Mouse (Mus musculus) spleen, postnatal 14 days (tissue): Measurements from ENCODE around the gene Lpcat2.

Source experiments
- DNase-seq, 2 experiments: peaks; one replicate each; pipeline ENCODE4 v3.0.0; 2021 to 2022; ENCODE audit warnings: low spot score in 2 of 2

Gene Lpcat2

DNA sequence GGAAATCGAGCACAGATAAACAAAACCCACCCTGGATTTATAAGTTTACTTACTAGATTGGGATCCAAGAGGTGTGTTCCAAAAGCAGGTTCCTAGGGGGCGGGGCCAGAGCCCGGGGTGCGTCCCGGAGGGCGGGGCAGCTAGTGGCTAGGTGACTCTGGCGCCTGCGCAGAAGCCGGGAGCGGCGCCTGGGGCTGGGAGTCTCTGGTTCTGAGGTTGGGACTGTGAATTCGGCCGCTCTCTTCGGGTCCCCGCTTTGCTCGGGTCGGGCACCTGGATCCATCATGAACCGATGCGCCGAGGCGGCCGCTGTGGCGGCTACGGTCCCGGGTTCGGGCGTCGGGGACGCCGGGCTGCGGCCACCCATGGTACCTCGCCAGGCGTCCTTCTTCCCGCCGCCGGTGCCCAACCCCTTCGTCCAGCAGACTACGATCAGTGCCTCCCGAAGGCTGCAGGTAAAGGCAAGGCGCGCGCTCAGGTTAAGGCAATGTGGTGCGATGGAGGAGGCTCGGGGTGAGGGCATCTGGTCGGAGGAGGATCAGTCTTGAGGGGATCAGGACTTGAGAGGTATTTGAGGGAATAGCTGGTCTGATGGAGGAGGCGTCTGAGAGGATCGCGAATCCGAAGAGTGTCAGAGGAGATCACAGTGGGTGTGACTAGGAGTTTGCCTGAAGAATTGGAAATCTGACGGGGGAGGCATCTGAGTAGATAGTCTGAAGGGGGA, at the start of gene Lpcat2:
Gene Lpcat2 (plus strand): TSS at position 169 of the 724 bp plus-strand sequence.
- peak; percentile 18 to 19 for DNase-seq

DNA sequence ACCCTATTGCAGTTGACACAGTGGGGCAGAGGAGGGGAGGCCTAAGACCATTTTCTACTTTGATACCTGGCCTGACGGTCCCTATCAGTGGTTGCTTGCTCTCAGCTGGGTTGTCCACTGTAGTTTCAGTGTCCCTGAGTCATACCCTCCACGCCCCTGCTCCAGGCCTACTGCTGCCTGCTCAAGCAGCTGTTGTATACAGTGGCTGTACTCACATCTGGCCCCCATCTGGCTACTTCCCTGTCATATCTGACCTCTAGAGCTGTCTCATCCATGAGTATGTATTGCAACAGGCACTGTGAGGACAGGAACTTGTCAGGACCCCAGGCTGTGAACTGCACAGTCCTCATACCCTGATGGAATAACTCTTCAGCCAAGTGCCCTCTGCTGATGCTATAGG, 42.4 kb upstream of the Lpcat2 start:
- DNase-seq, result no peak

DNA sequence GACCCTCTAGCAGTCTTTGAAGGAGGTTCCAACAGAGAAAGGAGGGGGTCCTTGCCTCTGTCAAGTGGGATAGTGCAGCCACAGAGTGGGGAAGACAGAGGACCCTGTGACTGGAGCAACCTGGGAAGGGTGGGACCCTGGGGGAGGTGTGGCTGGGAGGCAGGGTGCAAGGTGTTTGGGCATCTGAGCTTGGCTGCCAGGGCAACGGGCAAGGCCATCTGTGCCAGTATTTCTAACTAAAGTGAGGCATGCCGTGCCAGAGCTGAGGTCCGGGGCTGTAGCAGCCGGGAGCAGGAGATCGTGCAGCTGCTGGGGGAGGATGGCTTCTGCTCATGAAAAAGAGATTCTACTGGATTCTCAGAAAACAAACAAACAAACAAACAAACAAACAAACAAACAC, 39.5 kb upstream of the Lpcat2 start:
- DNase-seq, result no peak

DNA sequence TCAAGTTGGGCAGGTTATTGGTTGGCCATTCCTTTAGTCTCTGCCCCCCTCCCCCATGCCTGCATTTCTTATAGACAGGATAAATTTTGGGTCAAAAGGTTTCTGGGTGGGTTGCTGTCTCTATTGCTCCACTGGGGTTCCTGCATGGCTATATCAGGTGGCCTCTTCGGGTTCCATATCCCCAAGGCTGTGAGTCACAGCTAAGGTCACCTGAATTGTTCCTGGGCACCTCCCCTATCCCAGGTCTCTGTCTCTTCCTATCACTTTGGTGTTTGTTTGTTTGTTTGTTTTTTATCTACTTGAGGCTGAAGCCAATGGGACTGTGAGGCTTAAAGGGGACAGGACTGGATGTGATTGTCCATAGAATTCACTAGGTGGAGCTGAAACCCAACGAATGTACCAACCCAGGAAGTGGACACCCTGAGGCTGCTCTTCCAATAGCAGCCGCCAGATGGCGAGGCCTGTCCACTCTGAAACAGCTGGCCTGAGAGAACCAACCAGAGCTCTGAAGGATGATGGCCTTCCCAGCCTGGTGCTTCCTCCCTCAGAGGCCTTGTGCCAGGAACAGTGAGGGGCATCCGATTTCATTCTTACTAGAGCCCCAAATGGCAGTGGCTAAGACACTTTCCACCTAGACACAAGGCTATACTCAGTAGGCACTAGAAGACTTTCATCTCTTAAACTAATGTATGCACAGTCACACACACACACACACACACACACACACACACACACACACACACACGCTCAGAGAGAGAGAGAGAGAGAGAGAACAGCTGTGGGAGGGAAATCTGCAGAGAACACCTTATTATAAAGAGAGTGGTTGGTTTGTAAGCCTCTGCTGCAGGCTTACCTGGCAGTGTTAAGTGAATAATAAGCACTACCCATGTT, 37.0 kb upstream of the Lpcat2 start:
- peak; percentile 13 to 61 for DNase-seq

DNA sequence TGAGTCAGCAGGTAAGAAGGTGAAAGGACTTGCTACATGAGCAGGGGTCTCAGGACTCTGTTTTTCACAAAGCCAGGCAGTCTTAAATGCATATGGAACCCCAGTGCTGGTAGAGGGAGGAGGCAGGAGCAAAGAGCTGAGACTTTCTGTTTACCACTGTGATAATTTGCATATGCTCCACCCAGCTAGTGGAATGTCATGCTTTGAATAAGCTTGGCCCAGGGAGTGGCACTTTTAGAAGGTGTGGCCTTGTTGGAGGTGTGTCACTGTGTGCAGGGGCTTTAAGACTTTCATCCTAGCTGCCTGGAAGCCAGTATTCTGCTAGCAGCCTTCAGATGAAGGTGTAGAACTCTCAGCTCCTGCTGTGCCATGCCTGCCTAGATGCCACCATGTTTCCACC, 34.0 kb upstream of the Lpcat2 start:
- DNase-seq, result no peak

DNA sequence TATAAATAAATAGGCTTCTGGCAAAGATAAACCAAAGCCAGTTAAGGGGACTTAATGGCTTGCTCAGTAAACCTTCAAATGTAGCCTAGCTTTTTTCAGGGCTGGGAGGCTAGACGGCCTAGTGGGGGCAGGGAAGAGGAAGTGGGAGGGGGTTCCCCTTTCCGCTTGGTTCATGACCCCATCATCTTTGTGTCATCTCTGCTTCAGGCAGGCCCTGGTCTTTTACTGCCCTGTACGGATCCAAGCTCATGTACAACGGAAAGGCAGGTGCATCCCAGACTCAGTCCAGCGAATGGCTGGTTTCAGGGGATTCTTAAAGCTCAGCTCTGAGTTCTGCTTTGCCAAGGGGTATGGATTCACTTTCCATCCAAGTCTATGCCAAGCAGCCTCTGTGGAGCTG, 32.8 kb upstream of the Lpcat2 start:
- no peak for DNase-seq

DNA sequence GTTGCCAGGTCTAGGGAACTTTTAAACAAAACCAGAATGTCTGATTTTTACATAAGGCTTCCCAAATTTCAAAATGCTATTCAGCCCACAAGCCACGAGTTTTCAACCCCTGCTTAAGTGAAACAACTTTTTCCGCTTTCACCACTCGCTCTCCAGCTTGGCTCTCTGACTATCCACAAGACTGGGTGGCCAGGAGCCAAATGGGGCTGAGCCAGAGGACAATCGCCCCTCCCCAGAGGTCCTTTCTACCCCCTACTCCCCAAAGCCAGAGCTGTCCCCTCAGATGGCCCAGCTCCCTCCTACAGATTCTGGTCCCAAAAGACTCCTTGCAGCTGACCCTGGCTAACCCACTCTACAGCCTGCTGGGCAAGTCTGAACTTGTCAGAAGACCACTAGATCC, 29.1 kb upstream of the Lpcat2 start:
- no peak for DNase-seq

DNA sequence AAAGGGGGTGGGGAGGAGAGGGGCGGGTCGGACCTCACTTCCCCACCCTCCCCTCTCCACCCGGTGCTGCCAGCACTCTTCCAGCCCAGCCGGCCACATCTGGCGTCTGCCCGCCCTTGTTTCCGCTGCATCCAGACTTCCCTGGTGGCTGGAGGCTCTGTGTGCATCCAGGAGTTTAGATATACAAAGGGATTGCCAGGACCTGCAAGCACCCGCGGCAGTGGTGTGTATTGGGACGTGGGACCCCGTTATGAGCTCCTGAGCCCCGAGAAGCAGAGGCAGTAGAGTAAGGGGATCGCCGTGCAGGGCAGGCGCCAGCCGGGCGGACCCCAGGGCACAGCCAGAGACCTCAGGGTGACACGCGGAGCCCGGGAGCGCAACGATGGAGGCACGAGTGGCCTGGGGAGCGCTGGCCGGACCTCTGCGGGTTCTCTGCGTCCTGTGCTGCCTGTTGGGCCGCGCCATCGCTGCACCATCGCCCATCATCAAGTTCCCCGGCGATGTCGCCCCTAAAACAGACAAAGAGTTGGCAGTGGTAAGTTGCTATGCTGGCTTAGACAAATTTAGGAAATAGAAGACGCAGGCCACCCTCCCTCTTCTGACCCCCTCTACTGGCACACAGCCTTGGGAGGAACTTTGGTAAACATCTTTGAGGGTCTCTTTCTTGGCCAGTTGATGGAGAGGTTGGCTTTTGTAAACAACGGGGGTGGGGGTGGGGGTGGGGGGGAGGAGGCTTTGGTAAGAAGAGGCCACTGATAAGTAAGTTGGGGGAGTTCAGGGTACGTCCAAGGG, 27.7 kb upstream of the Lpcat2 start, which contains the start of gene Mmp2:
Gene Mmp2 (plus strand): TSS at position 49 of the 792 bp plus-strand sequence.
- DNase-seq, result no peak

DNA sequence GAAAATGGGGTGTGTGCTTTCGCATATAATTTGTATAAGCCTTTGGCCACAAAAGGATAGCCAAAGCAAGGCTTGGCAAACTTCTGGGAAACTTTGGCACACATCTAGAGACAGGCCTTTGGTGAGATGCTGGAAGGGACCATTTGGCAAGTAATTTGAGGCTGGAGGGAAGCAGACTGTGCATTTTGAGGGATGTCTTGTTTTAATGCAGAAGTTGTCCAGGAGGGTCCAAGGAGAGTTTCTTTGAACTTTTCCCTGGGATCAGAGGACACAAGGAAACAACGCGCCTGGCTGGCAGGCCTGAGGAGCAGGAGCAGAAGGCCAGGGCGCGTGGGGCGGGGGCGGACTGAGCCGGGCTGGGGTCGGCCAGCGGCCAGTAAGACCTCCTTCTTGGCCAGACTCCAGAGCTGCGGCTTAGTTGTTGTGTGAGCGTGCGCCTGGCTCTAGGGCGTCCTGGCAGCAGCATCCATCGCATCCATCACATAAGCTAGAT, 26.8 kb upstream of the Lpcat2 start:
- DNase-seq, result no peak

DNA sequence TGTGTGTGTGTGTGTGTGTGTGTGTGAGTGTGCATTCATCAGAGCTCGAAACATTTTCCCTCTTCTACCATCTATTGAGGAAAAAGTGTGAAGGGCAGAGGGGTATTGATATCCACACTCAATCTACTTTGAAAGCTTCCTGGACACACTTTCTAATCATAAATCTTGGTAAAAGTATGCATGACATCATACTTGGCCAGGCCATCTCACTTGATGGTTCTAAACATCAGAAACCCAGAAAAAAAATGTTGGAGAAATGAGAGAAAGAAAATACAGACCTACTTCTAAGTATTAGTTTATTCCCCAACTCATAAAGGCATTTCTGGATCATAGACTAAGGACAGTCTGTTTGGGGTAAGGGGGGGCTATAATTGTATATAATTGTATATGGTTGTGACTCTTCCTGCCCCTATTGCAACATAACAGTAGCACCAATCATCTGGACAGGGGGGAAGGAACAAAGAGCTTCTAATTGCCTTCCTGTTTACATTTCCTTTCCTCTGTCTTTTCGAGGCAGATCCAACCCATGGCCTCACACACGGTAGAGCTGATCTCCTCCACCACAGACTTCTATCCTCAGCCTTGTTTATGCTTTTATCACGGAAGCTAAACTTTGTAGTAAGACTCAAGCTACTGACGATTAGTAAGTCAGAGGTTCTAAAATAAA, 20.9 kb upstream of the Lpcat2 start:
- DNase-seq, result no peak

DNA sequence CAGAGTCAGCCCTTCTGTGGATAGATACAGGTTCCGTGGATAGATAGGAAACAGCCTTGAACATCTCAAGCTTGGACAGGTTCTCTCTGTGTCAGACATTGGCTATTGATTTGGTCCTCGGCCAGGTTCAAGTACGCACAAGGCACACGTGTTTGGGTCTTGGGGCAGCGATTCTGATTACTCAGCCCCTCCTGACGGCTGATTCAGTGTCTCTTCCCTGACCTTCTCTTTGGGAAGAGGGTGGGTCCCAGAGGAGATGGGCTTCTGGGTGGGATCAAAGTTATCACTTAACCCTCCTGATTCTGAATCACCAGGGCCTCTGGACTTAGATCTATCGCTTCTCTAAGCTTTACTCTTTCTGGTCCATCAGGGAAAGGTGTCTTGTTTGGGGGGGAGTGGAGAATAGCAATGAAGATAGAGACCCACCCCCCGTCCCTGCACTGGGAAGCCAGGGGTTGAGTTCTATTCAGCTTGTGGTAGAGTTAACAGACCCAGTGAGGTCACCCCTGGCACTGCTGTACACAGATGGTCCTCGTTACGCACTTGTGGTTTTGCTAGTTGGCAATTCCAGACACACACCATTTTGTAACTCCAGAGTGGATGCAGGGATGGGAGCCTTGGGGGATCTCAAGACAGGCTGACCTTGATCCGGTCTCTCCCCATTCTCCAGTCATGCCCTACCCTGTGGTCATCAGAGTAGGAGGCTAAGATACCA, 20.2 kb upstream of the Lpcat2 start:
- DNase-seq, result no peak

DNA sequence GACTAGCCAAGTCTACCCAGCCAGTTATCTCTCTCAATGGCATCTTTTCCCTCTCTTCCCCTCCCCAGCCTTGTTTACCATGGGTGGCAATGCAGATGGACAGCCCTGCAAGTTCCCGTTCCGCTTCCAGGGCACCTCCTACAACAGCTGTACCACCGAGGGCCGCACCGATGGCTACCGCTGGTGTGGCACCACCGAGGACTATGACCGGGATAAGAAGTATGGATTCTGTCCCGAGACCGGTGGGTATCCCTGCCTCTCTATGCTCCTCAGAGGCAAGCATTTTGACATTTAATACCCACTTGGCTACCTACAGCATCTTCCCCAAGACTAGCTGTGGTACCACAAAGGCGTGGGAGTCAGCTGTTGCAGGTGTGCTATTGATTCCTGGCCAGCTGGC, 19.2 kb upstream of the Lpcat2 start:
- no peak for DNase-seq

DNA sequence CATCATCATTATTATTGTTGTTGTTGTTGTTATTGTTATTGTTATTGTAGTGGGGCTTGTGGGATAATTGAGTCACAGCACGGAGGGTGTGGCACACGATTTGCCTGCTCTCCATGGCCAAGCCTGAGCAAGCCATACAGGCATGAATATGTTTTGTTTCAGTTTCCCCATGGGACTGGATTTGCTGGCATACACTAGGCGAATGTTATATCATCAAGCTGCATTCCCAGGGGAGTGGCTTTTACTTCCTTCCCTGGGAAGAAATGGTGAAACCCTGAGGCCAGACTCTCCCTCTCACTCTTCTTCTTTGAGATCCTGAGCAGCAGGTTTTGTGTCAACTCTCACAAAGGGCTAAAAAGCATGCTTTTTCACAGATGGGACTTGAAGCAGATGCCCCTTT, 16.5 kb upstream of the Lpcat2 start:
- DNase-seq, result no peak

DNA sequence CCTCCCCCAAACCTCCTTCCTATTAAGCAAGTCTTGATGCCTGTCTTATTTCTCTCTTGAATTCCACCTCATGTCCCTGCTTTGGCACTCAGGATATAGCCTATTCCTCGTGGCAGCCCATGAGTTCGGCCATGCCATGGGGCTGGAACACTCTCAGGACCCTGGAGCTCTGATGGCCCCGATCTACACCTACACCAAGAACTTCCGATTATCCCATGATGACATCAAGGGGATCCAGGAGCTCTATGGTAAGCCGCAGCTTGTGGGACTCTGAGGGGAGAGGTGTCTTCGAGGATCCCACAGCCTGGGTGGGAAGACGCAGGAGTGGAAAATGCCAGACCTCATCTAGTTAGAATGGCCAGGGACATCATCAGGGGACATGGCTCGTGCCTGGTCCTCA, 16.0 kb upstream of the Lpcat2 start:
- DNase-seq, result no peak

DNA sequence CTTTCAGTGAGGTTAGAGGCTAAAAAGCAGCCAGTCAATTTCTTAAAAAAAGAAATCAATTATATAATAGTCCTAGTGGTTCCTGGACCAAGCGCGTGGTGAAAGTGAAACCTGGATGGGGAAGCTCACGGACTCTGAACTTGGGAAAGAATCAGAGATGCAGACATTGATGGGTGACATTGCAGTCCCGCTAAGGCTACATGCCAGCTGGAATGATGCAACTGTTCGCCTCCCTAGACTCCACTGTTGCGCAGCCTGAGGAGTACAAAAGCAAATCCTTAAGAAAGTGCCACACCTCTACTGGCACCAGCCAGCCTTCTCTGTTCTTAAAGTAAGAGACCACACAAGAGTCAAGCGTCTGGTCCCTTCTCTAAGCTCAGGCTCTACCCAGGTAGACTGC, 15.3 kb upstream of the Lpcat2 start:
- no peak for DNase-seq

DNA sequence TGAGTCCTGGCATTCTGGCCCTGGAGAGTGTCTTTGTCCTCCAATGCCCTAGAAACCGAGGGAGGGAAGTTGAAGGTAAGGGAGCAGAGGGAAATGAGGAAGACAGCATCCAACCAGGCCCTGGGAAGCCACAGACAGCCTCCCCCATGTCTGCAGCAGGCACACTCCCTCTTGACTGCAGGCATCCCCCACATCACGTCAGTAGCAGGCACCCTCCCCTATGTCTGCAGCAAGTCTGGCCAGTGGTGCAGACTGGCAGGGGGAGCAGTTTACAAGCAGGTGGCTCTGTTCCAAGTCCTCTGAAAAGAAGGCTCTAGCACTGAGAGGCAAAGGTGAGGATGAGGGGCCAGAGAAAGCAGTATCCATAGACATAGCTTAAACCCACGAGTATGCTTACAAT, 8.5 kb upstream of the Lpcat2 start:
- DNase-seq, result no peak

DNA sequence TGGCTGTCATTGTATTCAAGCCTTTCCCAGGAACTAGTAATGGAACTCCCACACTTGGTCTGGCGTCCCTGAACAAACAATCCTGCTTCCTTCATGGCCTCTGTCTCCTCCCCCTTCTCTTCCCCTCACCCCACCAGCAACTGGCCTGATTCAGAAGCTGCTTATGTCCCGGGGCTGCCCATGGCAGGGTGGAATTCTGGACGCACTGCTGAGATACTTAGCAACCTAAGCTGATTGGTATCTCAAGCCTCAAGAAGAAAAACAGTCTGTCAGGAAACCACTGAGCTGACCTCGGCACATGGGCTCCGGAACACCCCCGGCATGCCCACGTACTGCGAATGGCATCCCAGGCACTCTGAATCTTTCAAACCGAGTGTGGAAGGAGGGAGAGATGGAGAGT, 7.8 kb upstream of the Lpcat2 start:
- DNase-seq, result no peak

DNA sequence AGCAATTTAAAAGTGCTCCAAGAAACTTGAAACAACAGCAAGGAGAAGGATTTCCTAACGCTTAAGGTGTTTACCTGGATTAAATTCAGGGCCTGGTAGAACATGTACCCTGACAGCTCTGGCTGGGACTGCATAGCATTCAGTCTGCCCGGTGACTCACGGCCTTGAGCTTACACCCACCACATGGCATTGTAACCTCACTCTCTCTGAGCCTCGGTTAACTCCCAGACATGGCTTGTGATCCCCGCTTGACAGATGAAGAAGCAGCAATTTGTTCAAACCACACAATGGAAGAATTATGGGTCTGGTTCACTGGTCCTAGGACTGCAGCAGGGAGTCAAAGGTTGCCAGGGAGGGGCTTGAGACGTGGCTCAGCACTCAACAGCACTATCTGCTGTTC, 5.9 kb upstream of the Lpcat2 start:
- no peak for DNase-seq

DNA sequence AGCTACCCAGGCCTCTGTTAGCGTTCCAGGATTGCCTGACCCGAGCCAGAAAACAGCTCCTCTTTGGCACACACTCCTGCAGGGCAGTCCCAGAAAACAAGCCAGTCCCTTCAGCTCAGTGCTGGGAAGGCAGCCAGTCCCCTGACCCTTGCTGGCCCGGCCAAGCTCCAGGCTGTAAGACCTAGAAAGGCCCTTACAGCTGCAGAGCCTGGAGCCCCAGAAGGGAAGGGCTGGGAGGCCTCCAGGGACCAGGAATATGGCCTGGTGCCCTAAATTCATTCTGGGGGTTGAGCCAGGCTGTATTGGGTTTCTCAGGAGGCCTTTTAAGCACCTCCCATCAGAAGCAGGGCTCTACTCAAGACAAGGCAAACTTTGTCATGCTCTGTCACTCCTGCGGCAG, 4.9 kb upstream of the Lpcat2 start:
- DNase-seq, result no peak

DNA sequence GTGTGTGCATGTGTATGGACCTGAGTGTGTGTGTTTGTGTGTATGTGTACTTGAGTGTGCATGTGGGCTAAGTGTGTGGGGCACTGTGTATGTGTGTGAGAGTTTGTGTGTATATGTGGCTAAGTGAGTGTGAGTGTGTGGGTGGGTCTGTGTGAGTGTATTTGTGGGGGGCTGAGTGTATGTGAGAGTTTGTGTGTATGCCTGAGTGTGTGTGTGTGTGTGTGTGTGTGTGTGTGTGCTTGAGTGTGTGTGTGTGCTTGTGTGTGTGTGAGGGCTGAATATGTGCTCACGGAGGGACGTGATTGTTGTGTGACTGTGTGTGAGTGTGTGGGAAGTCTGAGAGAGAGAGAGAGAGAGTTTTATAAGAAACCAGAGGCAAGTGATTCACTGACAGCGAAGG, 3.8 kb upstream of the Lpcat2 start:
- no peak for DNase-seq
